Mouse (Mus musculus): Measurements from ENCODE around the gene Ifnar1. TPM values are rescaled to one million over a fixed set of nuclear protein-coding genes. Genes with fewer than 3 reads are reported as not detected.

Gene Ifnar1
- polyA plus RNA-seq, 1 experiment, result 29.7 TPM

- WGBS, result 98% methylated on average over 1 of the region's 1 CpGs
Measured at GRCm38 (mm10) chr16:91543619-91544018, 58.6 kb downstream of the Ifnar1 start.

GRCm38 (mm10) chr16:91545597-91546281 is 60.7 kb downstream of the Ifnar1 start:
- WGBS, result 37% methylated on average over 10 of the region's 10 CpGs
- peaks cover 16% of the 10 kb centered on the region for H3K4me1 ChIP-seq (ENCODE audit: control insufficient read depth, insufficient read depth, low read length)
- no peak overlapping the region for H3K4me3 ChIP-seq (replicated peaks; ENCODE audit: extremely low read depth, low read depth, low read length)
- TF ChIP-seq POLR2A (IDR thresholded peaks at IDR 0.05; ENCODE audit: borderline replicate concordance, extremely low read depth, low read depth, low read length) (peak; percentile 49; the same call in 1 of the 2 replicates), CTCF (IDR thresholded peaks at IDR 0.05; ENCODE audit: insufficient read depth, low read length) (no peak)
- no peak for DNase-seq

More at GRCm38 (mm10) chr16:91543619-91544018, 58.6 kb downstream of the Ifnar1 start:
- TF ChIP-seq POLR2A (IDR thresholded peaks at IDR 0.05; ENCODE audit: borderline replicate concordance, extremely low read depth, low read depth, low read length), result no peak
- TF ChIP-seq CTCF (IDR thresholded peaks at IDR 0.05; ENCODE audit: insufficient read depth, low read length), result no peak
- Histone ChIP-seq H3K4me1 (ENCODE audit: control insufficient read depth, insufficient read depth, low read length) (peaks cover 14% of the 10 kb centered on the region), H3K4me3 (replicated peaks; ENCODE audit: extremely low read depth, low read depth, low read length) (no peak overlapping the region)
- no peak for DNase-seq

GRCm38 (mm10) chr16:91546391-91546835 is 61.4 kb downstream of the Ifnar1 start:
- peak; percentile 46 for DNase-seq
- TF ChIP-seq CTCF (IDR thresholded peaks at IDR 0.05; ENCODE audit: insufficient read depth, low read length) (no peak), POLR2A (IDR thresholded peaks at IDR 0.05; ENCODE audit: borderline replicate concordance, extremely low read depth, low read depth, low read length) (no peak; the same call in 1 of the 2 replicates)
- Histone ChIP-seq H3K4me1 (ENCODE audit: control insufficient read depth, insufficient read depth, low read length) (peaks cover 19% of the 10 kb centered on the region), H3K4me3 (replicated peaks; ENCODE audit: extremely low read depth, low read depth, low read length) (peak overlapping the region; percentile 61)
- 14% methylated on average over 14 of the region's 14 CpGs for WGBS

GRCm38 (mm10) chr16:91546836-91547741 is 62.1 kb downstream of the Ifnar1 start, which contains the start of gene Ifngr2:
Gene Ifngr2, plus strand, starts transcription at chr16:91547072.
- WGBS, result 1% methylated on average over 67 of the region's 74 CpGs
- H3K4me1 ChIP-seq (ENCODE audit: control insufficient read depth, insufficient read depth, low read length), result peaks cover 23% of the 10 kb centered on the region
- peak; percentile 73 for DNase-seq
- no peak for TF ChIP-seq CTCF (IDR thresholded peaks at IDR 0.05; ENCODE audit: insufficient read depth, low read length)
- TF ChIP-seq POLR2A (IDR thresholded peaks at IDR 0.05; ENCODE audit: borderline replicate concordance, extremely low read depth, low read depth, low read length), result no peak; the same call in 1 of the 2 replicates
- peak within 1 kb of the TSS; percentile 78 for H3K4me3 ChIP-seq (replicated peaks; ENCODE audit: extremely low read depth, low read depth, low read length)

GRCm38 (mm10) chr16:91547974-91548373 is 62.9 kb downstream of the Ifnar1 start:
- TF ChIP-seq CTCF (IDR thresholded peaks at IDR 0.05; ENCODE audit: insufficient read depth, low read length) (no peak), POLR2A (IDR thresholded peaks at IDR 0.05; ENCODE audit: borderline replicate concordance, extremely low read depth, low read depth, low read length) (no peak)
- peaks cover 29% of the 10 kb centered on the region for H3K4me1 ChIP-seq (ENCODE audit: control insufficient read depth, insufficient read depth, low read length)
- WGBS, result 17% methylated on average over 5 of the region's 5 CpGs
- H3K4me3 ChIP-seq (replicated peaks; ENCODE audit: extremely low read depth, low read depth, low read length), result peak overlapping the region; percentile 78
- no peak for DNase-seq

GRCm38 (mm10) chr16:91548586-91548985 is 63.5 kb downstream of the Ifnar1 start:
- Histone ChIP-seq H3K4me3 (replicated peaks; ENCODE audit: extremely low read depth, low read depth, low read length) (no peak overlapping the region), H3K4me1 (ENCODE audit: control insufficient read depth, insufficient read depth, low read length) (peaks cover 35% of the 10 kb centered on the region)
- no peak for TF ChIP-seq CTCF (IDR thresholded peaks at IDR 0.05; ENCODE audit: insufficient read depth, low read length)
- TF ChIP-seq POLR2A (IDR thresholded peaks at IDR 0.05; ENCODE audit: borderline replicate concordance, extremely low read depth, low read depth, low read length), result no peak
- DNase-seq, result no peak
- WGBS, result 22% methylated on average over 5 of the region's 5 CpGs

- TF ChIP-seq POLR2A (IDR thresholded peaks at IDR 0.05; ENCODE audit: borderline replicate concordance, extremely low read depth, low read depth, low read length) (no peak), CTCF (IDR thresholded peaks at IDR 0.05; ENCODE audit: insufficient read depth, low read length) (no peak)
- Histone ChIP-seq H3K4me3 (replicated peaks; ENCODE audit: extremely low read depth, low read depth, low read length) (peak overlapping the region; percentile 19), H3K4me1 (ENCODE audit: control insufficient read depth, insufficient read depth, low read length) (peaks cover 36% of the 10 kb centered on the region)
- no peak for DNase-seq
- 59% methylated on average over 2 of the region's 2 CpGs for WGBS
Measured at GRCm38 (mm10) chr16:91548996-91549395, 64.0 kb downstream of the Ifnar1 start.

GRCm38 (mm10) chr16:91549616-91550015 is 64.6 kb downstream of the Ifnar1 start:
- no peak overlapping the region for H3K4me3 ChIP-seq (replicated peaks; ENCODE audit: extremely low read depth, low read depth, low read length)
- DNase-seq, result no peak
- H3K4me1 ChIP-seq (ENCODE audit: control insufficient read depth, insufficient read depth, low read length), result peaks cover 40% of the 10 kb centered on the region
- 58% methylated on average over 5 of the region's 5 CpGs for whole genome bisulfite sequencing
- TF ChIP-seq CTCF (IDR thresholded peaks at IDR 0.05; ENCODE audit: insufficient read depth, low read length), result no peak
- no peak for TF ChIP-seq POLR2A (IDR thresholded peaks at IDR 0.05; ENCODE audit: borderline replicate concordance, extremely low read depth, low read depth, low read length)

GRCm38 (mm10) chr16:91551081-91551524 is 66.1 kb downstream of the Ifnar1 start:
- DNase-seq, result no peak
- TF ChIP-seq CTCF (IDR thresholded peaks at IDR 0.05; ENCODE audit: insufficient read depth, low read length), result no peak
- no peak for TF ChIP-seq POLR2A (IDR thresholded peaks at IDR 0.05; ENCODE audit: borderline replicate concordance, extremely low read depth, low read depth, low read length)
- H3K4me3 ChIP-seq (replicated peaks; ENCODE audit: extremely low read depth, low read depth, low read length), result no peak overlapping the region
- 64% methylated on average over 10 of the region's 10 CpGs for WGBS
- peaks cover 37% of the 10 kb centered on the region for H3K4me1 ChIP-seq (ENCODE audit: control insufficient read depth, insufficient read depth, low read length)

All from lung, adult 2 months (tissue).